Mouse (Mus musculus) left cerebral cortex, adult 8-10 months (tissue): Measurements from ENCODE around the gene Prune2. TPM values are rescaled to one million over a fixed set of nuclear protein-coding genes. Genes with fewer than 3 reads are reported as not detected.

ENCODE experiments used
- DNase-seq, 2 experiments: peaks; one replicate each; pipeline ENCODE4 v3.0.0; 2022; ENCODE audit warnings: low spot score in 2 of 2
- total RNA-seq, 4 experiments: library from RNA; stranded (reverse); gene quantifications; 2 replicates each; pipeline ENCODE4 v1.2.4; 2022

Prune2 gene
- total RNA-seq, 4 experiments from 2014 or later = 89.6 to 103 (median 97.8) TPM

GRCm38 (mm10) chr19:16997915-16998314 is 42.0 kb downstream of the Prune2 start:
- no peak for DNase-seq

- DNase-seq = no peak
Observed at GRCm38 (mm10) chr19:17006220-17006907, 50.4 kb downstream of the Prune2 start.

- DNase-seq = peak in 1 of 2 experiments; percentile 32
Observed at GRCm38 (mm10) chr19:17011261-17011995, 55.5 kb downstream of the Prune2 start.

- DNase-seq = no peak
Observed at GRCm38 (mm10) chr19:17013085-17013484, 57.2 kb downstream of the Prune2 start.

- no peak for DNase-seq
Observed at GRCm38 (mm10) chr19:17014337-17015124, 58.6 kb downstream of the Prune2 start.

- no peak for DNase-seq
Observed at GRCm38 (mm10) chr19:17024748-17025147, 68.8 kb downstream of the Prune2 start.

GRCm38 (mm10) chr19:17030276-17030675 is 74.4 kb downstream of the Prune2 start:
- peak in 1 of 2 experiments; percentile 42 for DNase-seq

GRCm38 (mm10) chr19:17032314-17032713 is 76.4 kb downstream of the Prune2 start:
- no peak for DNase-seq

- no peak for DNase-seq
Observed at GRCm38 (mm10) chr19:17046961-17047360, 91.0 kb downstream of the Prune2 start.

- DNase-seq = no peak
Observed at GRCm38 (mm10) chr19:17055892-17056291, 100.0 kb downstream of the Prune2 start.

GRCm38 (mm10) chr19:17060106-17060505 is 104.2 kb downstream of the Prune2 start:
- no peak for DNase-seq

- no peak for DNase-seq
Observed at GRCm38 (mm10) chr19:17064421-17064820, 108.5 kb downstream of the Prune2 start.

GRCm38 (mm10) chr19:17069067-17069466 is 113.1 kb downstream of the Prune2 start:
- no peak for DNase-seq

GRCm38 (mm10) chr19:17071205-17071604 is 115.3 kb downstream of the Prune2 start:
- no peak for DNase-seq

- DNase-seq = no peak
Observed at GRCm38 (mm10) chr19:17072245-17072644, 116.3 kb downstream of the Prune2 start.

- DNase-seq = no peak
Observed at GRCm38 (mm10) chr19:17078643-17079316, 122.9 kb downstream of the Prune2 start.

- no peak for DNase-seq
Observed at GRCm38 (mm10) chr19:17081382-17081781, 125.5 kb downstream of the Prune2 start.

GRCm38 (mm10) chr19:17094067-17094466 is 138.1 kb downstream of the Prune2 start:
- no peak for DNase-seq

GRCm38 (mm10) chr19:17096338-17096737 is 140.4 kb downstream of the Prune2 start:
- no peak for DNase-seq

- no peak for DNase-seq
Observed at GRCm38 (mm10) chr19:17097210-17097609, 141.3 kb downstream of the Prune2 start.

GRCm38 (mm10) chr19:17108782-17109181 is 152.9 kb downstream of the Prune2 start:
- DNase-seq = no peak
